Mouse (Mus musculus) testis, adult 2 months (tissue): ENCODE data around the gene Fbxw21.

ENCODE experiments used
- CTCF ChIP-seq: fragments of 200-500 bp; IDR thresholded peaks from 2 replicates; pipeline ENCODE4 v1.5.1; 2012; ENCODE audit warnings: low read depth, mild to moderate bottlenecking, inconsistent platforms, low read length, moderate library complexity; ENCODE audit not compliant: control insufficient read depth, insufficient read depth, insufficient replicate concordance
- POLR2A ChIP-seq: fragments of 200-500 bp; IDR thresholded peaks from 2 replicates; pipeline ENCODE4 v1.6.1; 2012; ENCODE audit warnings: low read depth, mild to moderate bottlenecking, inconsistent platforms, low read length, moderate library complexity; ENCODE audit not compliant: control insufficient read depth

DNA sequence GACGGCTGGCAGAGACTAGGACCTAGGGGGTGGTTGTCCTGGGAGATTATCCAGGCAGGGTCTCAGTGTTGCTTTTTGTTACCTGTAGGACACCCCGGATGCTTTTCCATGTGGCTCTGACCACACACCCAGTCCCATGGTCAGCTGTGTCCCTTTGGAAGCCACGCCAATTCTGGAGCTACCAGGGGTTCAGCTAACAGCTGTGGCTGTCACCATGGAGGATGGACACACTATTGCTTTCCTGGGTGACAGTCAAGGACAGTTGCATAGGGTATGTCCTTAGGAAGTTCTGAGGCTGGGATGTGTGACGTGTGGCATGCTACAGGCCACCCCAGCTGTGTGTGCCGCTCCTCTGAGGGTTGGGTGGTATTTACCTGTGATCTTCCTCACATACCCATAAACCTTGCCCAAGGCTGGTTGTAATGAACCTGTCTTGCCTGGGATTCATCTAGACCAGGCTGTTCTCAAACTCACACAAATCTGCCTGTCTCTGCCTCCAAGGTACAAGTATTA is 59.9 kb downstream of the Fbxw21 start:
- TF ChIP-seq CTCF (no peak), POLR2A (no peak)
